Mouse (Mus musculus) lung, postnatal 0 days (tissue): ENCODE results near the gene Sike1. TPM values are rescaled to one million over a fixed set of nuclear protein-coding genes. Genes with fewer than 3 reads are reported as not detected.
A peak's percentile ranks its signal among the peaks of the same experiment; 100 is the strongest.

ENCODE experiments used
- ATAC-seq: fragments of 200-750 bp; cut with Nextera tagmentation; 2 replicates; pipeline ENCODE4 v1.8.0; 2017; ENCODE audit warnings: moderate library complexity
- DNase-seq: peaks from one replicate; pipeline ENCODE4 v3.0.0-alpha.2; 2016; ENCODE audit warnings: low spot score
- H3K27ac ChIP-seq: fragments of 300-500 bp; sonication (generic); 2 replicates; pipeline ENCODE4 v1.5.1; 2014; ENCODE audit warnings: antibody characterized with exemption, mild to moderate bottlenecking, low read length, mixed read lengths
- H3K27me3 ChIP-seq: fragments of 300-500 bp; sonication (generic); replicated peaks from 2 replicates; pipeline ENCODE4 v1.6.1; 2014; ENCODE audit warnings: low read length, mixed read lengths; ENCODE audit not compliant: insufficient read depth
- H3K36me3 ChIP-seq: fragments of 300-500 bp; sonication (generic); 2 replicates; pipeline ENCODE4 v1.6.1; 2014; ENCODE audit warnings: low read length, mixed read lengths; ENCODE audit not compliant: insufficient read depth
- H3K4me1 ChIP-seq: fragments of 300-500 bp; sonication (generic); 2 replicates; pipeline ENCODE4 v1.6.1; 2014; ENCODE audit warnings: antibody characterized with exemption, low read depth, low read length, mixed read lengths; ENCODE audit not compliant: insufficient read depth
- H3K4me2 ChIP-seq: fragments of 300-500 bp; sonication (generic); replicated peaks from 2 replicates; pipeline ENCODE4 v1.6.1; 2014; ENCODE audit warnings: low read depth, mild to moderate bottlenecking, low read length, moderate library complexity, mixed read lengths
- H3K4me3 ChIP-seq: fragments of 300-500 bp; sonication (generic); 2 replicates; pipeline ENCODE4 v1.5.1; 2014; ENCODE audit warnings: low read depth, low read length
- H3K9ac ChIP-seq: fragments of 300-500 bp; sonication (generic); replicated peaks from 2 replicates; pipeline ENCODE4 v1.6.1; 2014; ENCODE audit warnings: low read depth, mild to moderate bottlenecking
- H3K9me3 ChIP-seq: fragments of 300-500 bp; sonication (generic); 2 replicates; pipeline ENCODE4 v1.6.1; 2016; ENCODE audit warnings: low read length, mixed read lengths
- CTCF ChIP-seq: IDR thresholded peaks from 2 replicates; pipeline ENCODE4 v1.5.1; 2016; ENCODE audit warnings: antibody characterized with exemption, mild to moderate bottlenecking
- EP300 ChIP-seq: IDR thresholded peaks from 2 replicates; pipeline ENCODE4 v1.6.1; 2016; ENCODE audit warnings: antibody characterized with exemption, mild to moderate bottlenecking, control low read depth
- WGBS: fragments of 180-500 bp; shearing (Covaris S2); extraction: QIAGEN DNeasy Blood & Tissue Kit; methylation state at CpG from one replicate; pipeline ENCODE4 v1.1.7; 2014; 5-methylcytosine and 5-hydroxymethylcytosine counted together
- polyA plus RNA-seq: library from polyadenylated mRNA; unstranded; fragments of >200 nt; fragmentation: Nextera tagmentation; extraction: Ambion mirVana; gene quantifications from 2 replicates; pipeline ENCODE4 v1.2.1, GENCODE M21; 2015

Gene Sike1
- polyA plus RNA-seq, 1 experiment from 2014 or later, result 56.3 TPM

GRCm38 (mm10) chr3:102991041-102991440 is 4.5 kb upstream of the Sike1 start:
- Histone ChIP-seq H3K4me1 (no peaks in the 10 kb centered on the region), H3K4me3 (no peak overlapping the region), H3K27ac (no peak overlapping the region), H3K9me3 (no peaks in the 10 kb centered on the region), H3K4me2 (no peak overlapping the region), H3K36me3 (no peaks in the 10 kb centered on the region), H3K9ac (no peak overlapping the region), H3K27me3 (no peaks in the 10 kb centered on the region)
- TF ChIP-seq CTCF, result no peak
- TF ChIP-seq EP300, result no peak
- ATAC-seq, result no peak
- no peak for DNase-seq
- 75% methylated on average over 8 of the region's 8 CpGs for WGBS

DNA sequence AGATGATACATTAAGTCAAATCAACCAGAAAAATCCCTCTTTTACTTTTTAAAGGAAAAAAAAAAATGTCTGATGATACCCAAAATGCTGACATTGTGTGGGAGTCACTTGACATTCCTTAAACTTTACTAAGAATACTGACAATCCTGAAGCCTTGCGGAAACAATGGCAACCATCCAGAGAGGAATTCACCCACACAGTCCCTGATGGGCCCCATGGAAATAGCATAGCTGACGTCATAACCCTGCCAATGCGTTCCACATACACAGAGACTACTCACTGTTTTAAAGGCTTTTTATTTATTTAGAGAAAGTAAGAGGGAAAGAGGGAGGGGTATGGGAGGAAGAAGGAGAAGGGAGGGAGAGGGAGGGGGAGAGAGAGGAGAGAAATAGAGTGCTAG is 2.6 kb upstream of the Sike1 start:
- Histone ChIP-seq H3K4me3 (no peak overlapping the region), H3K4me2 (no peak overlapping the region), H3K9me3 (no peaks in the 10 kb centered on the region), H3K4me1 (peaks cover 3% of the 10 kb centered on the region), H3K27ac (no peak overlapping the region), H3K27me3 (no peaks in the 10 kb centered on the region), H3K36me3 (no peaks in the 10 kb centered on the region), H3K9ac (no peak overlapping the region)
- DNase-seq (peak; percentile 56), ATAC-seq (peak; percentile 6; the same call in 1 of the 2 replicates)
- TF ChIP-seq EP300 (peak; percentile 24; the same call in 1 of the 2 replicates), CTCF (no peak)
- 3% methylated on average over 3 of the region's 3 CpGs for WGBS

- Histone ChIP-seq H3K36me3 (peaks cover 18% of the 10 kb centered on the region), H3K4me3 (peak overlapping the region; percentile 75), H3K9me3 (no peaks in the 10 kb centered on the region), H3K27ac (peak overlapping the region; percentile 97), H3K9ac (no peak overlapping the region), H3K4me2 (peak overlapping the region; percentile 60), H3K27me3 (no peaks in the 10 kb centered on the region), H3K4me1 (peaks cover 3% of the 10 kb centered on the region)
- ATAC-seq (no peak), DNase-seq (no peak)
- TF ChIP-seq EP300 (peak; percentile 8; the same call in 1 of the 2 replicates), CTCF (no peak)
- 42% methylated on average over 7 of the region's 7 CpGs for WGBS
Measured at GRCm38 (mm10) chr3:102995233-102995604, 289 bp upstream of the Sike1 start.

GRCm38 (mm10) chr3:102997036-102997435 is 1.5 kb downstream of the Sike1 start:
- Histone ChIP-seq H3K4me2 (no peak overlapping the region), H3K4me1 (peaks cover 3% of the 10 kb centered on the region), H3K4me3 (no peak overlapping the region), H3K9ac (no peak overlapping the region), H3K36me3 (peaks cover 25% of the 10 kb centered on the region), H3K27ac (peak overlapping the region; percentile 97; the same call in 1 of the 2 replicates), H3K27me3 (no peaks in the 10 kb centered on the region), H3K9me3 (no peaks in the 10 kb centered on the region)
- WGBS, result 45% methylated on average over 10 of the region's 10 CpGs
- ATAC-seq, result no peak
- peak; percentile 46 for DNase-seq
- TF ChIP-seq CTCF (no peak), EP300 (0 out of 2 replicates have a peak, but pooled peaks have one; percentile 47)

- H3K27ac ChIP-seq, result 0 out of 2 replicates have a peak overlapping the region, but pooled peaks have one; percentile 4
- 78% methylated on average over 3 of the region's 3 CpGs for WGBS
Measured at GRCm38 (mm10) chr3:102997591-102997990, 2.1 kb downstream of the Sike1 start.

GRCm38 (mm10) chr3:103001595-103001994 is 6.1 kb downstream of the Sike1 start:
- Histone ChIP-seq H3K36me3 (peaks cover 27% of the 10 kb centered on the region), H3K9me3 (no peaks in the 10 kb centered on the region), H3K4me3 (no peak overlapping the region), H3K4me1 (peaks cover 2% of the 10 kb centered on the region), H3K9ac (no peak overlapping the region), H3K4me2 (no peak overlapping the region), H3K27ac (no peak overlapping the region), H3K27me3 (no peaks in the 10 kb centered on the region)
- no peak for TF ChIP-seq CTCF
- no peak for TF ChIP-seq EP300
- 92% methylated on average over 7 of the region's 7 CpGs for WGBS
- ATAC-seq (no peak), DNase-seq (no peak)

More at GRCm38 (mm10) chr3:102997591-102997990, 2.1 kb downstream of the Sike1 start:
- no peak for ATAC-seq
- H3K9ac ChIP-seq, result no peak overlapping the region
- TF ChIP-seq EP300, result no peak
- TF ChIP-seq CTCF, result no peak
- no peaks in the 10 kb centered on the region for H3K27me3 ChIP-seq
- H3K9me3 ChIP-seq, result no peaks in the 10 kb centered on the region
- peaks cover 25% of the 10 kb centered on the region for H3K36me3 ChIP-seq
- peaks cover 3% of the 10 kb centered on the region for H3K4me1 ChIP-seq
- peak; percentile 6 for DNase-seq
- H3K4me2 ChIP-seq, result no peak overlapping the region
- no peak overlapping the region for H3K4me3 ChIP-seq

DNA sequence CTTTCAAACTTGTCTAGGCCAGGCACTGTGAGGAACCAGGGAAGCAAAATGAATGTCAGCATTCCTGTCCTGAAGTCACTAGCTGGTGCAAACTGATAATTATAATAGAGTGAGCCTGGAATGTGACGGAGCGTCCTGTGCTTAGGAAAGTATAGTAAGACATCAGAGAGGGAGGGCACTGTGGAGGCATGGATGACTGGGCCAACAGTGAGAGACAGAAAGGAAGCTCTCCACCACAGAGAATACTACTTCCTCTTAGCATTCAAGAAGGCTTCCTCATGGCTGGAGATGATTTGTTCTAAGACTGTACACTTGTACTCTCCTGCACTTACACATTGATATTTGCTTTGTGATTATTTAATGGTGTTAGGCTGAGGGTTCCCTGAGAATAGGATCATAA is 21.8 kb downstream of the Sike1 start:
- Histone ChIP-seq H3K4me1 (peaks cover 7% of the 10 kb centered on the region; the same call in 1 of the 2 replicates), H3K4me2 (no peak overlapping the region), H3K27ac (no peak overlapping the region), H3K36me3 (no peaks in the 10 kb centered on the region), H3K9me3 (no peaks in the 10 kb centered on the region), H3K4me3 (no peak overlapping the region), H3K27me3 (no peaks in the 10 kb centered on the region), H3K9ac (no peak overlapping the region)
- TF ChIP-seq EP300, result no peak
- no peak for TF ChIP-seq CTCF
- WGBS, result 75% methylated on average over 2 of the region's 2 CpGs
- ATAC-seq, result no peak
- peak; percentile 20 for DNase-seq
